Mouse (Mus musculus) olfactory bulb, adult 2 months (tissue): ENCODE measurements around the gene Hilpda. TPM values are rescaled to one million over a fixed set of nuclear protein-coding genes. Genes with fewer than 3 reads are reported as not detected.

Source experiments
- H3K27ac ChIP-seq: fragments of 200-500 bp; 2 replicates; pipeline ENCODE4 v1.5.1; 2012; ENCODE audit warnings: low read depth, low read length; ENCODE audit not compliant: insufficient read depth
- H3K4me1 ChIP-seq: fragments of 200-500 bp; 2 replicates; pipeline ENCODE4 v1.6.1; 2012; ENCODE audit warnings: low read length; ENCODE audit not compliant: control insufficient read depth, insufficient read depth
- H3K4me3 ChIP-seq: fragments of 200-500 bp; 2 replicates; pipeline ENCODE4 v1.5.1; 2012; ENCODE audit warnings: mild to moderate bottlenecking, low read depth, low read length, moderate library complexity; ENCODE audit not compliant: insufficient read depth
- CTCF ChIP-seq: fragments of 200-500 bp; IDR thresholded peaks from 2 replicates; pipeline ENCODE4 v1.5.1; 2012; ENCODE audit warnings: low read depth, mild to moderate bottlenecking, low read length, moderate library complexity; ENCODE audit not compliant: insufficient read depth
- POLR2A ChIP-seq: fragments of 200-500 bp; IDR thresholded peaks from 2 replicates; pipeline ENCODE4 v1.6.1; 2012; ENCODE audit warnings: mild to moderate bottlenecking, low read depth, low read length, moderate library complexity; ENCODE audit not compliant: insufficient read depth
- WGBS: fragments of 180-500 bp; shearing (Covaris S2); methylation state at CpG from one replicate; pipeline ENCODE4 v1.1.7; 2018; 5-methylcytosine and 5-hydroxymethylcytosine counted together
- polyA plus RNA-seq: library from polyadenylated mRNA; stranded (reverse); fragments of >200 nt; gene quantifications from 2 replicates; pipeline ENCODE4 v1.2.4, GENCODE M21; 2012; ENCODE audit warnings: low replicate concordance; ENCODE audit not compliant: missing spikeins, insufficient read depth, insufficient read length

Hilpda gene
- polyA plus RNA-seq, 1 experiment: not detected

GRCm38 (mm10) chr6:29245272-29246120 is 26.8 kb upstream of the Hilpda start:
- no peak for TF ChIP-seq CTCF
- no peak overlapping the region for H3K4me3 ChIP-seq
- WGBS: 87% methylated on average over 14 of the region's 14 CpGs

GRCm38 (mm10) chr6:29246183-29246582 is 26.1 kb upstream of the Hilpda start:
- Histone ChIP-seq H3K27ac (no peak overlapping the region), H3K4me1 (no peaks in the 10 kb centered on the region), H3K4me3 (no peak overlapping the region)
- TF ChIP-seq POLR2A (no peak), CTCF (no peak)
- 93% methylated on average over 3 of the region's 3 CpGs for WGBS

More at GRCm38 (mm10) chr6:29245272-29246120, 26.8 kb upstream of the Hilpda start:
- Histone ChIP-seq H3K4me1 (no peaks in the 10 kb centered on the region), H3K27ac (no peak overlapping the region)

- TF ChIP-seq POLR2A (no peak), CTCF (no peak)
- Histone ChIP-seq H3K4me1 (no peaks in the 10 kb centered on the region), H3K4me3 (no peak overlapping the region), H3K27ac (no peak overlapping the region)
- 79% methylated on average over 5 of the region's 5 CpGs for WGBS
Measured at GRCm38 (mm10) chr6:29246585-29246984, 25.7 kb upstream of the Hilpda start.

GRCm38 (mm10) chr6:29247072-29247471 is 25.2 kb upstream of the Hilpda start:
- Histone ChIP-seq H3K4me3 (no peak overlapping the region), H3K4me1 (no peaks in the 10 kb centered on the region), H3K27ac (no peak overlapping the region)
- no peak for TF ChIP-seq POLR2A
- WGBS: 57% methylated on average over 4 of the region's 4 CpGs

GRCm38 (mm10) chr6:29259418-29259817 is 12.9 kb upstream of the Hilpda start:
- TF ChIP-seq POLR2A (no peak), CTCF (no peak)
- Histone ChIP-seq H3K27ac (no peak overlapping the region), H3K4me3 (no peak overlapping the region), H3K4me1 (peaks cover 3% of the 10 kb centered on the region; the same call in 1 of the 2 replicates)
- 90% methylated on average over 1 of the region's 1 CpGs for WGBS

GRCm38 (mm10) chr6:29261831-29262230 is 10.5 kb upstream of the Hilpda start:
- TF ChIP-seq POLR2A (no peak), CTCF (no peak)
- Histone ChIP-seq H3K4me3 (no peak overlapping the region), H3K27ac (no peak overlapping the region), H3K4me1 (peaks cover 3% of the 10 kb centered on the region; the same call in 1 of the 2 replicates)
- WGBS: 87% methylated on average over 5 of the region's 5 CpGs

- Histone ChIP-seq H3K4me1 (peaks cover 3% of the 10 kb centered on the region; the same call in 1 of the 2 replicates), H3K27ac (no peak overlapping the region), H3K4me3 (no peak overlapping the region)
- 26% methylated on average over 6 of the region's 6 CpGs for whole genome bisulfite sequencing
- TF ChIP-seq CTCF (no peak), POLR2A (no peak)
Measured at GRCm38 (mm10) chr6:29263650-29264455, 8.4 kb upstream of the Hilpda start.

- no peak overlapping the region for H3K27ac ChIP-seq
- no peak overlapping the region for H3K4me3 ChIP-seq
- no peak for TF ChIP-seq POLR2A
- TF ChIP-seq CTCF: no peak
- 50% methylated on average over 3 of the region's 3 CpGs for WGBS
- H3K4me1 ChIP-seq: peaks cover 3% of the 10 kb centered on the region; the same call in 1 of the 2 replicates
Measured at GRCm38 (mm10) chr6:29264456-29264781, 7.9 kb upstream of the Hilpda start.

GRCm38 (mm10) chr6:29266936-29267335 is 5.4 kb upstream of the Hilpda start:
- H3K27ac ChIP-seq: no peak overlapping the region
- no peak overlapping the region for H3K4me3 ChIP-seq
- H3K4me1 ChIP-seq: peaks cover 3% of the 10 kb centered on the region; the same call in 1 of the 2 replicates
- TF ChIP-seq POLR2A (no peak), CTCF (no peak)
- 75% methylated on average over 4 of the region's 4 CpGs for WGBS
